Mouse (Mus musculus): ENCODE measurements around the gene Gm47841. TPM values are rescaled to one million over a fixed set of nuclear protein-coding genes. Genes with fewer than 3 reads are reported as not detected.

The Gm47841 gene
- polyA plus RNA-seq, 1 experiment: not detected

- no peak for TF ChIP-seq POLR2A (IDR thresholded peaks at IDR 0.05; ENCODE audit: low read depth, low read length)
- TF ChIP-seq CTCF (IDR thresholded peaks at IDR 0.05; ENCODE audit: extremely low read depth, insufficient read length, insufficient replicate concordance, low read depth, low read length): no peak
- no peak overlapping the region for H3K27ac ChIP-seq (ENCODE audit: insufficient read depth, low read depth, low read length)
- no peaks in the 10 kb centered on the region for H3K36me3 ChIP-seq (ENCODE audit: control insufficient read depth, insufficient read depth, low read length)
- H3K27me3 ChIP-seq (ENCODE audit: control insufficient read depth, insufficient read depth, low read length): peaks cover 36% of the 10 kb centered on the region
- WGBS: 55% methylated on average over 6 of the region's 6 CpGs
- H3K4me3 ChIP-seq (ENCODE audit: low read depth, low read length): no peak overlapping the region
- peaks cover 11% of the 10 kb centered on the region; the same call in 1 of the 2 replicates for H3K4me1 ChIP-seq (ENCODE audit: control insufficient read depth, insufficient read depth, insufficient read length, low read length)
Observed at GRCm38 (mm10) chr15:101044531-101044930, 2.7 kb downstream of the Gm47841 start.

GRCm38 (mm10) chr15:101042613-101043012 is 4.6 kb downstream of the Gm47841 start:
- H3K4me1 ChIP-seq (ENCODE audit: control insufficient read depth, insufficient read depth, insufficient read length, low read length): peaks cover 11% of the 10 kb centered on the region; the same call in 1 of the 2 replicates
- no peak for TF ChIP-seq POLR2A (IDR thresholded peaks at IDR 0.05; ENCODE audit: low read depth, low read length)
- TF ChIP-seq CTCF (IDR thresholded peaks at IDR 0.05; ENCODE audit: extremely low read depth, insufficient read length, insufficient replicate concordance, low read depth, low read length): peak; percentile 69; the same call in 1 of the 2 replicates
- H3K27me3 ChIP-seq (ENCODE audit: control insufficient read depth, insufficient read depth, low read length): peaks cover 30% of the 10 kb centered on the region
- H3K36me3 ChIP-seq (ENCODE audit: control insufficient read depth, insufficient read depth, low read length): no peaks in the 10 kb centered on the region
- WGBS: 24% methylated on average over 6 of the region's 6 CpGs
- no peak overlapping the region for H3K27ac ChIP-seq (ENCODE audit: insufficient read depth, low read depth, low read length)
- H3K4me3 ChIP-seq (ENCODE audit: low read depth, low read length): no peak overlapping the region

GRCm38 (mm10) chr15:101041966-101042365 is 5.2 kb downstream of the Gm47841 start:
- peaks cover 23% of the 10 kb centered on the region for H3K27me3 ChIP-seq (ENCODE audit: control insufficient read depth, insufficient read depth, low read length)
- TF ChIP-seq POLR2A (IDR thresholded peaks at IDR 0.05; ENCODE audit: low read depth, low read length): no peak
- TF ChIP-seq CTCF (IDR thresholded peaks at IDR 0.05; ENCODE audit: extremely low read depth, insufficient read length, insufficient replicate concordance, low read depth, low read length): no peak
- H3K27ac ChIP-seq (ENCODE audit: insufficient read depth, low read depth, low read length): no peak overlapping the region
- 62% methylated on average over 6 of the region's 6 CpGs for WGBS
- H3K36me3 ChIP-seq (ENCODE audit: control insufficient read depth, insufficient read depth, low read length): no peaks in the 10 kb centered on the region
- H3K4me3 ChIP-seq (ENCODE audit: low read depth, low read length): no peak overlapping the region
- peaks cover 10% of the 10 kb centered on the region; the same call in 1 of the 2 replicates for H3K4me1 ChIP-seq (ENCODE audit: control insufficient read depth, insufficient read depth, insufficient read length, low read length)

GRCm38 (mm10) chr15:101039651-101040050 is 7.5 kb downstream of the Gm47841 start:
- H3K27ac ChIP-seq (ENCODE audit: insufficient read depth, low read depth, low read length): no peak overlapping the region
- H3K4me3 ChIP-seq (ENCODE audit: low read depth, low read length): no peak overlapping the region
- 45% methylated on average over 17 of the region's 17 CpGs for WGBS
- H3K36me3 ChIP-seq (ENCODE audit: control insufficient read depth, insufficient read depth, low read length): no peaks in the 10 kb centered on the region
- H3K27me3 ChIP-seq (ENCODE audit: control insufficient read depth, insufficient read depth, low read length): peaks cover 10% of the 10 kb centered on the region
- no peaks in the 10 kb centered on the region for H3K4me1 ChIP-seq (ENCODE audit: control insufficient read depth, insufficient read depth, insufficient read length, low read length)
- no peak for TF ChIP-seq POLR2A (IDR thresholded peaks at IDR 0.05; ENCODE audit: low read depth, low read length)
- TF ChIP-seq CTCF (IDR thresholded peaks at IDR 0.05; ENCODE audit: extremely low read depth, insufficient read length, insufficient replicate concordance, low read depth, low read length): peak; percentile 24; the same call in 1 of the 2 replicates

GRCm38 (mm10) chr15:101028960-101029359 is 18.2 kb downstream of the Gm47841 start:
- TF ChIP-seq POLR2A (IDR thresholded peaks at IDR 0.05; ENCODE audit: low read depth, low read length): no peak
- TF ChIP-seq CTCF (IDR thresholded peaks at IDR 0.05; ENCODE audit: extremely low read depth, insufficient read length, insufficient replicate concordance, low read depth, low read length): no peak
- H3K27ac ChIP-seq (ENCODE audit: insufficient read depth, low read depth, low read length): no peak overlapping the region
- no peak overlapping the region for H3K4me3 ChIP-seq (ENCODE audit: low read depth, low read length)
- WGBS: 25% methylated on average over 2 of the region's 2 CpGs
- no peaks in the 10 kb centered on the region for H3K4me1 ChIP-seq (ENCODE audit: control insufficient read depth, insufficient read depth, insufficient read length, low read length)
- H3K27me3 ChIP-seq (ENCODE audit: control insufficient read depth, insufficient read depth, low read length): 0 out of 2 replicates have a peak, but pooled peaks cover 3% of the 10 kb centered on the region
- no peaks in the 10 kb centered on the region for H3K36me3 ChIP-seq (ENCODE audit: control insufficient read depth, insufficient read depth, low read length)

GRCm38 (mm10) chr15:101011352-101011751 is 35.8 kb downstream of the Gm47841 start:
- 82% methylated on average over 6 of the region's 6 CpGs for WGBS
- Histone ChIP-seq H3K27me3 (ENCODE audit: control insufficient read depth, insufficient read depth, low read length) (0 out of 2 replicates have a peak, but pooled peaks cover 3% of the 10 kb centered on the region), H3K27ac (ENCODE audit: insufficient read depth, low read depth, low read length) (no peak overlapping the region), H3K4me1 (ENCODE audit: control insufficient read depth, insufficient read depth, insufficient read length, low read length) (peaks cover 5% of the 10 kb centered on the region; the same call in 1 of the 2 replicates), H3K4me3 (ENCODE audit: low read depth, low read length) (no peak overlapping the region), H3K36me3 (ENCODE audit: control insufficient read depth, insufficient read depth, low read length) (no peaks in the 10 kb centered on the region)
- no peak for TF ChIP-seq CTCF (IDR thresholded peaks at IDR 0.05; ENCODE audit: extremely low read depth, insufficient read length, insufficient replicate concordance, low read depth, low read length)
- no peak for TF ChIP-seq POLR2A (IDR thresholded peaks at IDR 0.05; ENCODE audit: low read depth, low read length)

GRCm38 (mm10) chr15:101008386-101009010 is 38.7 kb downstream of the Gm47841 start:
- TF ChIP-seq POLR2A (IDR thresholded peaks at IDR 0.05; ENCODE audit: low read depth, low read length): no peak
- TF ChIP-seq CTCF (IDR thresholded peaks at IDR 0.05; ENCODE audit: extremely low read depth, insufficient read length, insufficient replicate concordance, low read depth, low read length): no peak
- no peaks in the 10 kb centered on the region for H3K27me3 ChIP-seq (ENCODE audit: control insufficient read depth, insufficient read depth, low read length)
- H3K4me3 ChIP-seq (ENCODE audit: low read depth, low read length): no peak overlapping the region
- no peaks in the 10 kb centered on the region for H3K36me3 ChIP-seq (ENCODE audit: control insufficient read depth, insufficient read depth, low read length)
- H3K27ac ChIP-seq (ENCODE audit: insufficient read depth, low read depth, low read length): no peak overlapping the region
- peaks cover 9% of the 10 kb centered on the region; the same call in 1 of the 2 replicates for H3K4me1 ChIP-seq (ENCODE audit: control insufficient read depth, insufficient read depth, insufficient read length, low read length)
- WGBS: 74% methylated on average over 14 of the region's 14 CpGs

Data from small intestine, adult 2 months (tissue).